Mouse (Mus musculus): Measurements from ENCODE around the gene Apol9b. TPM values are rescaled to one million over a fixed set of nuclear protein-coding genes. Genes with fewer than 3 reads are reported as not detected.
"Not testable (repeated sequence)": the region's sequence is repeated elsewhere in the genome, so short reads cannot be mapped to it uniquely, and the experiment has no call there.

Gene Apol9b
- polyA plus RNA-seq, 1 experiment from 2014 or later = not detected

DNA sequence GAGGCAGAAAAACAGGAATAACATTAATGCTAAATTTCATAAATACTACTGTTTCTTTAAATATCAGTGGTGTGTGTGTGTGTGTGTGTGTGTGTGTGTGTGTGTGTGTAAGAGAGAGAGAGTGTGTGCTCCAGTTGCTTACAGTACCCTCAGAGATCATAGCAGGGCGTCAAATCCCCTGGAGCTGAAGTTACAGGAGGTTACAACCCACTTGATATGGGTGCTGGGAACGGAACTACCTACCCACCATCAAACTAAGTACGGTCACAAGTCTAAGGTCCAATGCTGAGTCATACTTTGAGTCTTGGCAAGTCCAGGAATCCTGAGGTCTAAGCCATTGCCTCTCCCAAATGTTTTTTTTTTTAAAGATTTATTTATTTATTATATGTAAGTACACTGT lies 1.1 kb upstream of the Apol9b start:
- not testable (repeated sequence) for H3K27me3 ChIP-seq; H3K36me3 ChIP-seq; H3K4me3 ChIP-seq; ATAC-seq (ENCODE audit: low FRiP score, low read depth); H3K4me2 ChIP-seq (replicated peaks); H3K4me1 ChIP-seq; H3K9me3 ChIP-seq; H3K9ac ChIP-seq (replicated peaks); H3K27ac ChIP-seq (replicated peaks)
- 89% methylated on average over 3 of the region's 3 CpGs for WGBS

DNA sequence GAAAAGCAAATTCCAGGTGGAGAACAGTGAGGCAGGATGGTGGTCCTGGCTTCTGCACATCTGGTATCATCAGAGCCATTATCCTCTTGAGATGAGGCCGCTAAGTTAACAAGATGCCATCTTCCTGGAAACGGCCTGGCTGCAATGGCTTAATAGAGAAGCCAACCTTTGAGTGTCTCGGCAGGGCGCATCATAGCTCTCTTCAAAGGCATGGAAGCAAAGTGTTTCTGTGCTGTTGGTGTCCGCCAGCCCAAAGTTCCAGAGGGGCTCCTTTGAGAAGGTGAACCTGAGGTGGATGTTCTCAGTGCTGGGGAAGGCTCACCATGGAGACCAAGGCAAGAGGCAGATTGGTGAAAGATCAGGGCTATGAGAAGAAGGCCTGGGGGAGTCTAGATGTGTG lies 2.8 kb downstream of the Apol9b start:
- H3K27ac ChIP-seq (replicated peaks) = no peak overlapping the region
- no peak overlapping the region for H3K4me2 ChIP-seq (replicated peaks)
- WGBS = 83% methylated on average over 5 of the region's 5 CpGs
- H3K27me3 ChIP-seq = no peaks in the 10 kb centered on the region
- no peak overlapping the region for H3K4me3 ChIP-seq
- H3K4me1 ChIP-seq = no peaks in the 10 kb centered on the region
- H3K9ac ChIP-seq (replicated peaks) = no peak overlapping the region
- ATAC-seq (ENCODE audit: low FRiP score, low read depth) = no peak
- no peaks in the 10 kb centered on the region for H3K36me3 ChIP-seq
- no peaks in the 10 kb centered on the region for H3K9me3 ChIP-seq

DNA sequence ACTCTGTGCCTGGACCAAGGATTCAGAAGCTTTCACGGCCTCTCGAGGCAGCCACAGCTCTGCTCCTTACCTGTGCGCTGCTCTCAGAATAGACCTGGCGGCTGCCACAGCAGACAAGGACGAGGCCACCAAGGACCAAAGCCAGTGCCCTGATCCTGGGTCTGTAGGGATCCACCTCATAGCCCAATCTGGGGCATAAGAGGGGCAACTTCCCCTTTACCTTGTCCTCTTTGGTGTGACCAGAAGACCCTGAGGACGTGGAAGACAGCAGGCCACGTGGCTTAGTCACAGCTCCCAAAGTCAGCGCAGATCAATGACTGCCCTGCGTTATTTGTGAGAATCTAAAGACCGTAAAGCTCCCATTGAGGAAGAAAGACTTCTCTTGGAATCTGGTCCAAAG lies 4.0 kb downstream of the Apol9b start:
- not testable (repeated sequence) for H3K9ac ChIP-seq (replicated peaks); H3K27me3 ChIP-seq; H3K36me3 ChIP-seq; H3K4me3 ChIP-seq; H3K9me3 ChIP-seq; ATAC-seq (ENCODE audit: low FRiP score, low read depth); H3K4me2 ChIP-seq (replicated peaks); H3K4me1 ChIP-seq; H3K27ac ChIP-seq (replicated peaks)
- WGBS = 74% methylated on average over 10 of the region's 10 CpGs

DNA sequence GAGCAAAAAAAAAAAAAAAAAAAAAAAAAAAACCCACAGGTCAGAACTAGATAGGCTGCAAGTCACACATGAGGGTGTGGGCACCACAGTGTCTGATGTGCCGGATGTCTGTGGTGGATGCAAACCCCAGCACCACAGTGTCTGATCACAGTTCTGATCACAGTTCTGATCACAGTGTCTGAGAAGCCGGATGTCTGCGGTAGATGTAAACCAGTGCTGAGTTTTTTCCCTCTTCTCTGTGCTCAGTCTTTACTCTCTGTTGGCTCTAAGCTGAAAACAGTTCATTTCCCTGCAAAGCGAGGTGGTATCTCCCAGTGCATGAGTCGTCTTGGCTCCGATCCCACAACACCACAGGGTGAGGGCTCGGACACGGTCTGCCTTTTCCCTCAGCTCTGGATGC lies 4.5 kb downstream of the Apol9b start:
- not testable (repeated sequence) for H3K9me3 ChIP-seq; H3K27me3 ChIP-seq; H3K27ac ChIP-seq (replicated peaks); ATAC-seq (ENCODE audit: low FRiP score, low read depth); H3K4me3 ChIP-seq; H3K36me3 ChIP-seq; H3K4me1 ChIP-seq; H3K4me2 ChIP-seq (replicated peaks); H3K9ac ChIP-seq (replicated peaks)
- 87% methylated on average over 8 of the region's 8 CpGs for WGBS

DNA sequence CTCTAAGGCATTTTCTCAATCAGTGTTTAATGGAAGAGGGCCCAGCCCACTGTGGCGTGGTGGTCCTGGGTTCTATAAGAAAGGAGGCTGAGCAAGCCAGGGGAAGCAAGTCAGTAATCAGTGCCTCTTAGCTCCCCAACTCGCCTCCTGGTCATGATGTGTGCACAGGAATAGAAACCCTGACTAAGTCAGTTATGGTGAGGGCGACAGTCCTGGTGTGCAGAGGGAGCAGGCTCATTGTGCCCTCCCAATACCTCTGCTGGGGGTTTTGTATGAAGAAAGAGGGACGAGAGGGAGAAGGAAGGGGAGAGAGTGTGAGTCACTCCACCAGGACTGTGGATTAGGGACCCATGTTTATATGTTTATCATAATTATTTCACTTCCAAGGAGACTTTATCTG lies 5.1 kb downstream of the Apol9b start:
- not testable (repeated sequence) for H3K27me3 ChIP-seq; H3K9ac ChIP-seq (replicated peaks); H3K27ac ChIP-seq (replicated peaks); H3K4me2 ChIP-seq (replicated peaks); H3K9me3 ChIP-seq; H3K4me3 ChIP-seq; H3K4me1 ChIP-seq; ATAC-seq (ENCODE audit: low FRiP score, low read depth); H3K36me3 ChIP-seq
- WGBS = 53% methylated on average over 4 of the region's 4 CpGs

DNA sequence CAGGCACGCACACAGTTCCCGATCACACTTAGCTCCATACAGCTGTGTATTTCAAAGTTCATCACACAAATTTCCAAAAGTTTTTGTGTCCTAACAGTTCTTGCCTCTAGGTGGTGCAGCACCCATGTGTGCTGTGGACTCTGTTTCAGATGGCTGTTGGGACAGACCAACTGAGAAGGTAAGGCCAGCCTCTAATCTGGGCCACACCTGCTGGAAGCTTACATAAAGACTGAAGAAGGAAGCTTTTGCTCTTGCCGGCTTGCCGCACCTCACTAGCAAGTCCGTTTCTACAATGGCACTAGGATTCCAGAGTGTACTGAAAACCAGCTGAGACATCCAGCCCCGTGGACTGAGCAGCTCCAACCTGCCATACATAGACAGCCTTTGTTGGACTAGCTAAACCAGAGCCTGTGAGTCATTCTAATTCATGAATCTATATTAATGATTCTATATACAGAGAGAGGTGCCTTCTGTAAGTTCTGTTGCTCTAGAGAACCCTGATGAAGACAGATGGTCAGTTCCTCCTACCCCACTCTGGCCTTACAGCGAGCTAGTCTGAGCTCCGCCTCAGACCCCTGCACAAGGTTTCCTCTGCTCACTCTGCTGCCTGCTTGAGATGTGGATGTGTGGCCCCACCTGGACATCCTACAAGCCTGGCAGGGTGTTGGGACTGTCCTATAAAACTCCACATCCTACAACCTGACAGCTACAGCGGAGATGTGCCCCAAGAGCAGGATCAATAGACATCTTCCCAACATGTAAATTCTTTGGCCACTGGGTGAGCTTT lies 11.9 kb downstream of the Apol9b start:
- no peak overlapping the region for H3K27ac ChIP-seq (replicated peaks)
- H3K9me3 ChIP-seq = no peaks in the 10 kb centered on the region
- no peak overlapping the region for H3K4me3 ChIP-seq
- H3K4me2 ChIP-seq (replicated peaks) = no peak overlapping the region
- H3K9ac ChIP-seq (replicated peaks) = no peak overlapping the region
- H3K27me3 ChIP-seq = no peaks in the 10 kb centered on the region
- H3K4me1 ChIP-seq = no peaks in the 10 kb centered on the region
- H3K36me3 ChIP-seq = no peaks in the 10 kb centered on the region
- no peak for ATAC-seq (ENCODE audit: low FRiP score, low read depth)
- 80% methylated on average over 9 of the region's 9 CpGs for WGBS

DNA sequence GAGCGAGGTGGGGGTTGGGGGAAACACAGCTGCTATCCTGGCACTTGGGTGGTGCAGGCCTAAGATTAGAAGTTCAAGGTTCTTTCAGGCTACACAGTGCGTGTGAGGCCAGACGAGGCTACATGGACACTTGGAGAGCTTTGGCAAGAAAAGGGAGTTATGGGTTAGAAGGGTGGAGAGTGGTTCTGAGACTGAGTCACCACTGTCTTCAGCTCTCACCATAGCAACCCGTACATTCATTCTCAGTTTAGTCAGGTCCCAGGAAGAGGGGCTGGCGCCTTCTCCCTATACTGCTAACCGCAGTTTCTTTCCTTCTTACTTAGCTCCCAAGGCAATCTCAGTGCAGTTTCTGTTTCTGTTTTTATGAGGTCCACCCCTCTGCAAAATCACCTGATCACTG lies 12.7 kb downstream of the Apol9b start:
- not testable (repeated sequence) for ATAC-seq (ENCODE audit: low FRiP score, low read depth); H3K4me2 ChIP-seq (replicated peaks); H3K36me3 ChIP-seq; H3K4me1 ChIP-seq; H3K27me3 ChIP-seq; H3K4me3 ChIP-seq; H3K9ac ChIP-seq (replicated peaks); H3K9me3 ChIP-seq; H3K27ac ChIP-seq (replicated peaks)
- 90% methylated on average over 6 of the region's 6 CpGs for WGBS

DNA sequence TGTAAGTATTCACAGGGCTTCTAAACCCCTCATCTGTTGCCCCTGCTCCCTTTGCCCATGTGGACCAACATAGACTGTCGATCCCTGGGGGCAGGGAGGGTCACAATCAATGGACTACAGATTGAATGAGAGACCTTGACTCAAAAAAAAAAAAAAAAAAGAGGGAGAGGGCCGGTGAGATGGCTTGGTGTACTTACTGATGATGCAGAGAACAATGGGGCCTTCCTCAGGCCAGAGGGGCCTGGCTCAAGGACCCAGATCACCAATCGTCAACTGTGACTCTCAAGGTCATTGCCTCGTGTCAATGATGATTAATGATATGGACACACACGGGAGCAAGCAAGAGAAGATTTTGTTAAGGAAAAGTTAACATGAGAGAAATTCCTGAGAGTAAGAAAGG lies 15.8 kb downstream of the Apol9b start:
- H3K4me3 ChIP-seq = no peak overlapping the region
- no peaks in the 10 kb centered on the region for H3K27me3 ChIP-seq
- H3K4me2 ChIP-seq (replicated peaks) = no peak overlapping the region
- WGBS = 45% methylated on average over 5 of the region's 5 CpGs
- H3K4me1 ChIP-seq = no peaks in the 10 kb centered on the region
- H3K36me3 ChIP-seq = no peaks in the 10 kb centered on the region
- no peak overlapping the region for H3K9ac ChIP-seq (replicated peaks)
- H3K9me3 ChIP-seq = no peaks in the 10 kb centered on the region
- no peak for ATAC-seq (ENCODE audit: low FRiP score, low read depth)
- no peak overlapping the region for H3K27ac ChIP-seq (replicated peaks)

DNA sequence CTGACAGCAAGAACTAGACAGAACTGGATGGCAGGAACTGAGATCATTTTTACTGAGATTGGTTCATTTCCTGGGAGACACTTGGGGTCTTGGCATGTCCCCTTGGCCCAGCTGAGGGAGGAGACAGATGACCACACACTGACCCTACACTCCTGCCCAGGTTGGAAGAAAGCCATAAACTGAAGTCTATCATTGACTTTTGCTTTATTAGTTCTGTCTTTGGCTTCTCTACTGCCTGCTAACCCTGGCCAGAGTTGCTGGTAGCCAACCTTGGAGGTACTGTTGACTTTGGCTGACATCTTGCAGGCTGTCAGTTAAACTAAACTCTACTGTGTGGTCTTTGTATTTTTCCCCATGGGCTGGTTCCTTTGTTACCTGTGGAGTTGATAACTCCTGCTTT lies 16.2 kb downstream of the Apol9b start:
- no peaks in the 10 kb centered on the region for H3K9me3 ChIP-seq
- H3K4me3 ChIP-seq = no peak overlapping the region
- no peak overlapping the region for H3K9ac ChIP-seq (replicated peaks)
- H3K27ac ChIP-seq (replicated peaks) = no peak overlapping the region
- H3K4me1 ChIP-seq = no peaks in the 10 kb centered on the region
- no peaks in the 10 kb centered on the region for H3K27me3 ChIP-seq
- no peaks in the 10 kb centered on the region for H3K36me3 ChIP-seq
- no peak for ATAC-seq (ENCODE audit: low FRiP score, low read depth)
- no peak overlapping the region for H3K4me2 ChIP-seq (replicated peaks)

DNA sequence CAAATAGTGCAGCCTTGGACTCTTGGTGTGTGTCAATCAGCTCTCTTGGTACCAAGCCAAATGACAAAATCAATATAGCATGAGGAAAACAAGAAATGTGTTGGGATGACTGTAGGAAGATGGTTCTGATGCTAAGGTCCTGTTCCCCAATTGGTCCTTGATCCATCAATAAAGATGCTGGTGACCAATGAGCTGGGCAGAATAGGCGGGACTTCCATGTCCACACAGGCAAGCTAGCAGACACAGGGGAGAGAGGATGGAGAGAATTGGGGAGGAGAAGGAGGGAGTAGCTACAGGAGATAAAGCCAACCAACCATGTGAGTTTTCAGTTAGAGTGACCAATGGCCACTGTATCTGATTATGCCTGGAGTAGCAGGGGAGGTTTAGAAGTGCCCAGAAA lies 17.5 kb downstream of the Apol9b start:
- Histone ChIP-seq H3K9ac (replicated peaks) (no peak overlapping the region), H3K4me3 (no peak overlapping the region), H3K27me3 (no peaks in the 10 kb centered on the region), H3K36me3 (no peaks in the 10 kb centered on the region), H3K27ac (replicated peaks) (no peak overlapping the region), H3K4me1 (no peaks in the 10 kb centered on the region), H3K4me2 (replicated peaks) (no peak overlapping the region), H3K9me3 (no peaks in the 10 kb centered on the region)
- WGBS = 93% methylated on average over 1 of the region's 1 CpGs
- ATAC-seq (ENCODE audit: low FRiP score, low read depth) = no peak

DNA sequence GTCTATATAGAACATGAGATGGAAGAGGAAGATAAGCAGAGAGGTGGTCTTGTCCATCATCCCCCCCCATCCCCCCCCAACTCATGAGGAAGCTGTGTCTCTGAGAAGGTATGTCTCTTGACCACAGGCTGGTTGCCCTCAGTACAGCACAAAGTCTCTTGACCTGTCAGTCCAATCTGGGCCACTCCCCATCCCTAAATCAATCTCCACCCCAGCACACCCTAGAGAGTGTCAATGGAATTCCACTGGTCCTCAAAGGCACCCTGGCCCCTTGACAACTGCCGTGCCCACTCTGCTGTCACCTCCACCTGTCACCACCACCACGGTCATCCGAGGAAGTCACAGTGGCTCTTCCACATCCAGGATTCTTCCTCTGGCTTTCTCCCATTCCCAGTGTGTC lies 19.6 kb downstream of the Apol9b start:
- no peaks in the 10 kb centered on the region for H3K9me3 ChIP-seq
- H3K27ac ChIP-seq (replicated peaks) = no peak overlapping the region
- no peak overlapping the region for H3K4me3 ChIP-seq
- H3K27me3 ChIP-seq = no peaks in the 10 kb centered on the region
- no peaks in the 10 kb centered on the region for H3K36me3 ChIP-seq
- WGBS = 92% methylated on average over 3 of the region's 3 CpGs
- no peak overlapping the region for H3K4me2 ChIP-seq (replicated peaks)
- no peaks in the 10 kb centered on the region for H3K4me1 ChIP-seq
- H3K9ac ChIP-seq (replicated peaks) = no peak overlapping the region
- ATAC-seq (ENCODE audit: low FRiP score, low read depth) = no peak

DNA sequence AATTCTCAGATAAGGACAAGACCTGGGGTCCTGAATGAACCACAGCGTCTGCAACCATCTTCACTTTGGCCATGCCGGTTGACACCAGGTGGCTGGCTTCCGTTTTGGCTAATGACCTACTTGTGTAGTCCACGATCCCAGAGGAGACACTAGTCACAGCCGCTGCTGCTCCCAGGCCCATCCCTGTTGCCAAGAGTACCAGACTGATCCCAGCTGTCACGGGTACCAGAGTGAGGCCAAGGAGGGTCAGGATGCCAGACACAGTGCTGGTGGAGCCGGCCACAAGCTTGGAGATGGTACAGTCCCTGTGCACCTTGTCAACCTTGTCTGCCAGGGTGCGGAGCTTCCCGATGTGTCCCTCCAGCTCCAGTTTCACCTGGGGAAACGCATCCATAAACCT lies 20.9 kb downstream of the Apol9b start:
- Histone ChIP-seq H3K4me1 (no peaks in the 10 kb centered on the region), H3K27me3 (no peaks in the 10 kb centered on the region), H3K27ac (replicated peaks) (no peak overlapping the region), H3K36me3 (no peaks in the 10 kb centered on the region), H3K4me2 (replicated peaks) (no peak overlapping the region), H3K4me3 (no peak overlapping the region), H3K9ac (replicated peaks) (no peak overlapping the region), H3K9me3 (no peaks in the 10 kb centered on the region)
- WGBS = 89% methylated on average over 10 of the region's 10 CpGs
- no peak for ATAC-seq (ENCODE audit: low FRiP score, low read depth)

DNA sequence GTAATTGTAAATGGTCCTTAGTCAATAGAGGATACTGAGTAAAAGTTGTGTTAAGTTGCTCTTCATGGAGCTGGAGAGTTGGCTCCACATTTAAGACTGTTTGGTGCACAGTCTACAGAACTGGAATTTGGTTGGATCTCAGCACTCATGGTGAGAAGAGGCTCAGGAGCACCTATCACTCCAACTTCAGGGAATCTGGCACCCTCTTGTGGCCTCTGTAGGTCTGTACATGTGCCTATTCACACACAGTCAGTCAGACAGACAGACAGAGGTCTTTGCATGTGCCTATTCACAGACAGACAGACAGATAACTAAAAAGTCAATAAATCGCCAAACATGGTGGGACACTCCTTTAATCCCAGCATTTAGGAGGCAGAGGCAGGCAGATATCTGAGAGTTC lies 21.6 kb downstream of the Apol9b start:
- Histone ChIP-seq H3K36me3 (no peaks in the 10 kb centered on the region), H3K9me3 (no peaks in the 10 kb centered on the region), H3K4me3 (no peak overlapping the region), H3K27ac (replicated peaks) (no peak overlapping the region), H3K9ac (replicated peaks) (no peak overlapping the region), H3K4me1 (no peaks in the 10 kb centered on the region), H3K27me3 (no peaks in the 10 kb centered on the region), H3K4me2 (replicated peaks) (no peak overlapping the region)
- WGBS = 30% methylated on average over 1 of the region's 1 CpGs
- ATAC-seq (ENCODE audit: low FRiP score, low read depth) = no peak

Measured in midbrain, embryonic 12.5 days (tissue).